Mouse (Mus musculus): Measurements from ENCODE around the gene Prkcq. TPM values are rescaled to one million over a fixed set of nuclear protein-coding genes. Genes with fewer than 3 reads are reported as not detected.
A peak's percentile ranks its signal among the peaks of the same experiment; 100 is the strongest.

Gene Prkcq
- polyA plus RNA-seq, 1 experiment from 2014 or later: 2.8 TPM

DNA sequence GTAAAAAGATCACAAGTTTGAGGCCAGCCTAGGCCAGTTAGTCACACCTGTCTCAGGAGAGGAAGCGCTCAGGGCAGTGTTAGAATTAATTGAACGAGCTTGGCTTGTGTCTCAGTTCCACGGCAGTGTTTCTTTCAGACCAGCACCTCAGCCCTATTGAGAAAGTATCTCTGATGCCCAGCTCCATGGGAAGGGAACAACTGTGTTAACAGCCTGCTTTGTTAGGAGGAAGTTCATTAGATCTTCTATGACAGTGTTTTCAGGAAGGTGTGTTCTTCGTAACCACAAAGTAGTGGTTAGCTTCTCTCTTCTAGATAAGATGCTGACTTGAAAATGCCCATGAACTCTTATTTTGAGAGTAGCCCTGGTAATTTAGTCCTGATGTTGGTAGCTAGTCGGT, 31.4 kb downstream of the Prkcq start:
- H3K9ac ChIP-seq (ENCODE audit: low read length): no peak overlapping the region
- no peak for ATAC-seq (replicated peaks; ENCODE audit: low FRiP score, low TSS enrichment, low read depth)
- WGBS: 68% methylated on average over 5 of the region's 5 CpGs

DNA sequence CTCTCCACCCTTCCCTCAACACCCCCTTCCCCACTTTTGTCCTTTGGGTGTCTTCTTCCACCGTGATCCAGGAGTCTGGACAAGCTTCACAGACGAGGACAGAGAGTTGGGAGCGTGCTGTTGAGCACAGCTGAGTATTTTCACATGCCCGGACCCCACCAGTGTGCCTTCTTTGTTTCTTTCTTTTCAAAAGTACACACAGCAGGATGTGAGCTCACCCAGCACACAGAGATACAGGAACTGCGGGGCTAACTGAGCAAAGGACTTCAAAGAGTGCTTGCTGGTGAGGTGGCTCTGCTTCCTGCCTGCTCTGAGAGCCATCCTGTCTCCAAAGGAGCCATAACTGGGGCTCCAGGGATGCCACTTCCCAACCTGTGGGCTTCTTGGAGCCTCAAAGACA, 32.3 kb downstream of the Prkcq start:
- Histone ChIP-seq H3K9me3 (ENCODE audit: control insufficient read depth, low read length) (no peaks in the 10 kb centered on the region), H3K4me2 (ENCODE audit: low read length) (no peak overlapping the region), H3K27ac (ENCODE audit: low read depth) (no peak overlapping the region), H3K36me3 (ENCODE audit: control insufficient read depth, insufficient read depth, low read length) (no peaks in the 10 kb centered on the region), H3K27me3 (replicated peaks; ENCODE audit: control insufficient read depth, insufficient read depth, low read length) (no peaks in the 10 kb centered on the region), H3K4me3 (ENCODE audit: low read depth, low read length) (no peak overlapping the region), H3K9ac (ENCODE audit: low read length) (no peak overlapping the region), H3K4me1 (replicated peaks; ENCODE audit: control insufficient read depth, insufficient read depth, low read length) (no peaks in the 10 kb centered on the region)
- no peak for DNase-seq (ENCODE audit: low spot score)
- no peak for ATAC-seq (replicated peaks; ENCODE audit: low FRiP score, low TSS enrichment, low read depth)
- whole genome bisulfite sequencing: 67% methylated on average over 5 of the region's 5 CpGs

More for the DNA sequence above, 31.4 kb downstream of the Prkcq start:
- Histone ChIP-seq H3K36me3 (ENCODE audit: control insufficient read depth, insufficient read depth, low read length) (no peaks in the 10 kb centered on the region), H3K4me2 (ENCODE audit: low read length) (no peak overlapping the region), H3K4me3 (ENCODE audit: low read depth, low read length) (no peak overlapping the region), H3K4me1 (replicated peaks; ENCODE audit: control insufficient read depth, insufficient read depth, low read length) (no peaks in the 10 kb centered on the region), H3K27me3 (replicated peaks; ENCODE audit: control insufficient read depth, insufficient read depth, low read length) (no peaks in the 10 kb centered on the region), H3K9me3 (ENCODE audit: control insufficient read depth, low read length) (no peaks in the 10 kb centered on the region), H3K27ac (ENCODE audit: low read depth) (no peak overlapping the region)
- no peak for DNase-seq (ENCODE audit: low spot score)

DNA sequence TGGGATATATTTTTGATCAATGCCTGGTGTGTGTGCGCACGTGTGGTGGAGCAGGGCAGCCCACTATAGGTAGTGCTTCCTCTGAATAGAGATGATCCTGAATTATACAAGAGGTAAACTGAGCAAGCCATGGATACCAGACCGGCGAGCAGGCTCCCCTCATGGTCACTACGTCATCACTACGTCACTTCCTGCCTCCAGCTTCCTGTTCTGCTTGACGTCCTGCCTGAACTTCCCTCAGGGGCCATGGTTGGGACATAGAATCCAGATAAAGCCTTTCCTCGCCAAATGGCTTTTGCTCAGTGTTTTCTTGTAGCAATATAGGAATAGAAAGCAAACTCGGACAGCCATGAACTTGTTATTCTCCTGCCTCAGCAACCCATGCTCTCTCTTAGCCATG, 33.1 kb downstream of the Prkcq start:
- no peak overlapping the region for H3K9ac ChIP-seq (ENCODE audit: low read length)
- DNase-seq (ENCODE audit: low spot score) (no peak), ATAC-seq (replicated peaks; ENCODE audit: low FRiP score, low TSS enrichment, low read depth) (no peak)
- H3K4me1 ChIP-seq (replicated peaks; ENCODE audit: control insufficient read depth, insufficient read depth, low read length): no peaks in the 10 kb centered on the region
- no peaks in the 10 kb centered on the region for H3K9me3 ChIP-seq (ENCODE audit: control insufficient read depth, low read length)
- no peak overlapping the region for H3K27ac ChIP-seq (ENCODE audit: low read depth)
- no peak overlapping the region for H3K4me2 ChIP-seq (ENCODE audit: low read length)
- no peak overlapping the region for H3K4me3 ChIP-seq (ENCODE audit: low read depth, low read length)
- H3K27me3 ChIP-seq (replicated peaks; ENCODE audit: control insufficient read depth, insufficient read depth, low read length): no peaks in the 10 kb centered on the region
- 85% methylated on average over 9 of the region's 9 CpGs for WGBS
- H3K36me3 ChIP-seq (ENCODE audit: control insufficient read depth, insufficient read depth, low read length): no peaks in the 10 kb centered on the region

DNA sequence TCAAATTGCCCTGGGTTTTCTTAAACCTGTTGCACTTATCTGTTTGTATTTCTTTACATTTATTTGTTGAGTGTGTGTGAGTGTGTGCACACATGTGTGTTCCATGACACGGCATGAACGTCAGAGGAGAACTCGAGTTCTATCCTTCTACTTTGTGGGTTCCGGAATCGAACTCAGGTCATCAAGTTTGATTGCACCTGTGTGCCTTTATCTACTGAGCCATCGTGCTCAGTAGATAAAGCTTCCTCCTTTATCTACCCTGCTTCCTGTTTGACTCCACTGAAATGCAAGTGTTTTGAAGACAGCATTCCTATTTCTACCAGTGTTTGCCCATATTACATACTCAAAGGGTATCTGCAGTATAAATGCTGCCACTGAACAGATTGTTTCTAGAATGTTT, 33.8 kb downstream of the Prkcq start:
- no peak overlapping the region for H3K27ac ChIP-seq (ENCODE audit: low read depth)
- WGBS: 87% methylated on average over 6 of the region's 6 CpGs
- DNase-seq (ENCODE audit: low spot score) (no peak), ATAC-seq (replicated peaks; ENCODE audit: low FRiP score, low TSS enrichment, low read depth) (no peak)
- no peak overlapping the region for H3K9ac ChIP-seq (ENCODE audit: low read length)
- H3K4me1 ChIP-seq (replicated peaks; ENCODE audit: control insufficient read depth, insufficient read depth, low read length): no peaks in the 10 kb centered on the region
- no peak overlapping the region for H3K4me3 ChIP-seq (ENCODE audit: low read depth, low read length)
- no peaks in the 10 kb centered on the region for H3K9me3 ChIP-seq (ENCODE audit: control insufficient read depth, low read length)
- no peak overlapping the region for H3K4me2 ChIP-seq (ENCODE audit: low read length)
- H3K27me3 ChIP-seq (replicated peaks; ENCODE audit: control insufficient read depth, insufficient read depth, low read length): no peaks in the 10 kb centered on the region
- no peaks in the 10 kb centered on the region for H3K36me3 ChIP-seq (ENCODE audit: control insufficient read depth, insufficient read depth, low read length)

DNA sequence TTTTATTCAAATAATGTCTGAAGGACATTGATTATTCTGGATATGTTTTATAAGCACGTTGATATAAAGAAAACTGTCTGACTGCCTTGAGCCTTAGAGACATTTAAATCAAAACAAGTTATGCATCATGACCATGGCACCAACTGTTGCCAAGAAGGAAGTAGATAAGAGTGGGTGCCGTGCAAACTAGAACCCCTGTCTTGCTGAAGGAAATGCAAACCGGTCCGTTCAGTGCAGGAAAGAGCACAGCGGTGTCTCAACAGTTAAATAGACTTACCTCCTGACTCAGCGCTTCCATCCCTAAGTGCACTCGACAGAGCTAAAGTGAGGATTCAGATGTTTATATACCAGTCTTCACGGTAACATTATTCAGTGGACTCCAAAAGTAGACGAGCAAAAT, 36.4 kb downstream of the Prkcq start:
- Histone ChIP-seq H3K4me1 (replicated peaks; ENCODE audit: control insufficient read depth, insufficient read depth, low read length) (no peaks in the 10 kb centered on the region), H3K9me3 (ENCODE audit: control insufficient read depth, low read length) (no peaks in the 10 kb centered on the region), H3K36me3 (ENCODE audit: control insufficient read depth, insufficient read depth, low read length) (no peaks in the 10 kb centered on the region), H3K9ac (ENCODE audit: low read length) (no peak overlapping the region), H3K27ac (ENCODE audit: low read depth) (no peak overlapping the region), H3K4me2 (ENCODE audit: low read length) (no peak overlapping the region), H3K27me3 (replicated peaks; ENCODE audit: control insufficient read depth, insufficient read depth, low read length) (no peaks in the 10 kb centered on the region), H3K4me3 (ENCODE audit: low read depth, low read length) (no peak overlapping the region)
- 61% methylated on average over 9 of the region's 9 CpGs for WGBS
- no peak for DNase-seq (ENCODE audit: low spot score)
- no peak for ATAC-seq (replicated peaks; ENCODE audit: low FRiP score, low TSS enrichment, low read depth)

DNA sequence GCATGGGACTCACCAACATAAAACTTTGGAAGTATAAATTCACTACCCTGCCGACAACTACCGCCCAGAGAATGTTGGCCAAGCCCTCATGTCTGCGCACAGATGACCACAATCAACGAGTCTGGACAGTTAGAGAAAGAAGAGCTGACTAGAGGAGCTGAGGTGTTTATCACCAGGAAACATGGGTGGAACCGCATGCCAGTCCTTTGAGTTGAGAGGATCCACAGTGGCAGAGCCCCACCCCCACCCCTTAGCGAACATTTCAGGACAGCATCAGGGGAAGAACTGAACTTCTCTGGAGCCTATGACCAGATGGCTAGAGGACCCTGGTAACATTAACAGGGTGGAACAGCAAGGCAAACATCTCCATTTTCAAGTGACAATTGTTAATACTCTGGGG, 37.4 kb downstream of the Prkcq start:
- Histone ChIP-seq H3K4me1 (replicated peaks; ENCODE audit: control insufficient read depth, insufficient read depth, low read length) (no peaks in the 10 kb centered on the region), H3K4me3 (ENCODE audit: low read depth, low read length) (no peak overlapping the region), H3K27me3 (replicated peaks; ENCODE audit: control insufficient read depth, insufficient read depth, low read length) (no peaks in the 10 kb centered on the region), H3K9ac (ENCODE audit: low read length) (no peak overlapping the region), H3K9me3 (ENCODE audit: control insufficient read depth, low read length) (no peaks in the 10 kb centered on the region), H3K4me2 (ENCODE audit: low read length) (no peak overlapping the region), H3K36me3 (ENCODE audit: control insufficient read depth, insufficient read depth, low read length) (no peaks in the 10 kb centered on the region), H3K27ac (ENCODE audit: low read depth) (no peak overlapping the region)
- ATAC-seq (replicated peaks; ENCODE audit: low FRiP score, low TSS enrichment, low read depth) (no peak), DNase-seq (ENCODE audit: low spot score) (no peak)
- 68% methylated on average over 6 of the region's 6 CpGs for WGBS

DNA sequence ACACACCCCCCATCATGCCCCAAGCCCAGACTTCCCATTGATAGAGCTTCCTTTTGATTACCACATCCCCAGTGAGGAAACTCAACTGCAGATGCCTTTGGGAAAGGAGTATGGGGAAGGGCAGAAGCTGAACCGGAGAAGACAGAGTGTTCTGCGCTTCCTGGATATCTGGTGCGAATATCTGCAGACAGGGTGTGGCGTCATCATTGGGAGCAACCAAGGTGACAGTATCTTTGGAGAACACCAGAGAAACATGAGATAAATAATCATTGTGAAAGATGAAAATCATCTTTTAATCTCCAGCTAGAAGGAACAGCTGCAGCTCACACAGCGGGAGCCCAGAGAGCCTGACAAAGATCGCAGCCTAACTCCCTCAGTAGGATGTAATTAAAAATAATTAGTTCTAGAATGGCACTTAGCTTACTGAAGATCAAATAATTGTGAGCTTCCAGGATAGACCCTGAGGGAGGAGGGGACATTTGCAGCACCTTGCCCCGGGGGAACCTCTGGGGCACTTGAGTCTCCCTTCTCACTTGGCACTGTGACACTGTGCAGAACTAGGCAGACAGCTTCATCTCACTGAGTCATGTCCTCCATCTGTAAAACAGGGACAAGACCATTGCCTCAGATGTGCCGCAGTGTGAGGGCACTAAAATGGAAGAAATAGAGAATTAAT, 38.5 kb downstream of the Prkcq start:
- Histone ChIP-seq H3K4me3 (ENCODE audit: low read depth, low read length) (no peak overlapping the region), H3K27me3 (replicated peaks; ENCODE audit: control insufficient read depth, insufficient read depth, low read length) (no peaks in the 10 kb centered on the region), H3K36me3 (ENCODE audit: control insufficient read depth, insufficient read depth, low read length) (no peaks in the 10 kb centered on the region), H3K4me2 (ENCODE audit: low read length) (no peak overlapping the region), H3K9ac (ENCODE audit: low read length) (no peak overlapping the region), H3K27ac (ENCODE audit: low read depth) (no peak overlapping the region), H3K9me3 (ENCODE audit: control insufficient read depth, low read length) (no peaks in the 10 kb centered on the region), H3K4me1 (replicated peaks; ENCODE audit: control insufficient read depth, insufficient read depth, low read length) (no peaks in the 10 kb centered on the region)
- DNase-seq (ENCODE audit: low spot score) (no peak), ATAC-seq (replicated peaks; ENCODE audit: low FRiP score, low TSS enrichment, low read depth) (no peak)
- 72% methylated on average over 8 of the region's 8 CpGs for WGBS

DNA sequence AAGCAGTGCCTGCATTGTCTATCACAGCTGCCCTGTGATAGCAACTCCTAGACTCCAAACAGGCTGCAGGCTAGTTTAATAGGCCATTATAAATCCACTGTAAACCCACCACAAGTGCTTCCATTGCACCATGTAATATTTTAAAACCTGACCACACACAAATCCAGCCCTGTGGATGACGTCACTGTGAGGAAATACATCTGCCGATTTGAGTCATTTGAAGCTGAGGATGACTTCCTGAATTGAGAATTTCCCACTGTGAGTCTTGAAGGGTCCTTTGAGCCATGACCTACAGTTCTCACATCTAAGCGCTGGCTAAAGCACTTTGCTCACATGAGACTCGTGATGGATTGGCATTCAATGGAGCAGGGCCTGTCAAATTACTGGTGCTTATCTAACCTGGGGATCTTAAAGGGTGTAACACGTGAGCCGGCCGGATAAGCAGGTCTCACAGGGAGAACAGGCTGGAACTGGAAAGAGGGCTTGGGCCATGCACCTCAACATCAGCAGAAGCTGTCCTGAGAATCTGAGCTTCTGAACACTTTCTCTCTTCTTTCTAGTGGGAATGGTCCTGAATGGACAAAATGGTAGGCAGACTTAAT, 40.2 kb downstream of the Prkcq start:
- WGBS: 43% methylated on average over 7 of the region's 7 CpGs
- no peaks in the 10 kb centered on the region for H3K36me3 ChIP-seq (ENCODE audit: control insufficient read depth, insufficient read depth, low read length)
- ATAC-seq (replicated peaks; ENCODE audit: low FRiP score, low TSS enrichment, low read depth): 0 out of 2 replicates have a peak, but pooled peaks have one; percentile 19
- no peaks in the 10 kb centered on the region for H3K9me3 ChIP-seq (ENCODE audit: control insufficient read depth, low read length)
- H3K4me2 ChIP-seq (ENCODE audit: low read length): no peak overlapping the region
- H3K9ac ChIP-seq (ENCODE audit: low read length): no peak overlapping the region
- no peaks in the 10 kb centered on the region for H3K4me1 ChIP-seq (replicated peaks; ENCODE audit: control insufficient read depth, insufficient read depth, low read length)
- DNase-seq (ENCODE audit: low spot score): no peak
- no peak overlapping the region for H3K4me3 ChIP-seq (ENCODE audit: low read depth, low read length)
- H3K27me3 ChIP-seq (replicated peaks; ENCODE audit: control insufficient read depth, insufficient read depth, low read length): no peaks in the 10 kb centered on the region
- no peak overlapping the region for H3K27ac ChIP-seq (ENCODE audit: low read depth)

DNA sequence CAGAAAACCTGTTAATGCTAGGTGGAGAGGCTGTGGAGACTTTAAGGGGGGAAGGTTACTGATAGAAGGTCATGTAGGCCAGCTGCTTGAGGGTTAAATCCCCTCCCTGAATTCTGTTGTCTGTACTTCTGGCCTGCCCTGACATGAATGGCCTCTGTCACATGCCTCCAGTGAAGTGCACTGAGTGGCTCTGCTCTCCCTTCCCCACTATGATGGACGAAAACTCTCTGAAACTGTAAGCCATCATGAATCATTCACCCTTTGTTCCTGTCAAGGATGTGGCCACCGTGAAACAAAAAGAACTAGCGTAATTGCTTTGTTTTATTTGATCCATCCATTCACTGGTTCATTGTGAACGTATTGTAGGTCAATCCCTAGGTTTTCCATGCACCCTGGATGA, 44.5 kb downstream of the Prkcq start:
- no peak overlapping the region for H3K4me2 ChIP-seq (ENCODE audit: low read length)
- no peak for DNase-seq (ENCODE audit: low spot score)
- no peak overlapping the region for H3K4me3 ChIP-seq (ENCODE audit: low read depth, low read length)
- no peaks in the 10 kb centered on the region for H3K9me3 ChIP-seq (ENCODE audit: control insufficient read depth, low read length)
- no peaks in the 10 kb centered on the region for H3K27me3 ChIP-seq (replicated peaks; ENCODE audit: control insufficient read depth, insufficient read depth, low read length)
- H3K9ac ChIP-seq (ENCODE audit: low read length): no peak overlapping the region
- no peak overlapping the region for H3K27ac ChIP-seq (ENCODE audit: low read depth)
- no peak for ATAC-seq (replicated peaks; ENCODE audit: low FRiP score, low TSS enrichment, low read depth)
- H3K4me1 ChIP-seq (replicated peaks; ENCODE audit: control insufficient read depth, insufficient read depth, low read length): no peaks in the 10 kb centered on the region
- H3K36me3 ChIP-seq (ENCODE audit: control insufficient read depth, insufficient read depth, low read length): no peaks in the 10 kb centered on the region
- WGBS: 70% methylated on average over 4 of the region's 4 CpGs
